Mouse (Mus musculus) liver, embryonic 11.5 days (tissue): Measurements from ENCODE around the gene Syndig1. TPM values are rescaled to one million over a fixed set of nuclear protein-coding genes. Genes with fewer than 3 reads are reported as not detected.

Experiments
- polyA plus RNA-seq: library from polyadenylated mRNA; unstranded; fragments of >200 nt; fragmentation: Nextera tagmentation; extraction: Ambion mirVana; gene quantifications from 2 replicates; pipeline ENCODE4 v1.2.1, GENCODE M21; 2014

Syndig1 gene
- polyA plus RNA-seq, 1 experiment from 2014 or later = 1.6 TPM

Other genes starting within 250 kb of the Syndig1 start
- gene C530025M09Rik, start 2.0 kb downstream of the Syndig1 start, polyA plus RNA-seq = not detected in 2 replicates